Mouse (Mus musculus) midbrain, embryonic 12.5 days (tissue): ENCODE data around the gene Aamp. TPM values are rescaled to one million over a fixed set of nuclear protein-coding genes. Genes with fewer than 3 reads are reported as not detected.
A peak's percentile ranks its signal among the peaks of the same experiment; 100 is the strongest.
"Not testable (repeated sequence)": the region's sequence is repeated elsewhere in the genome, so short reads cannot be mapped to it uniquely, and the experiment has no call there.

ENCODE experiments used
- ATAC-seq: fragments of 200-750 bp; cut with Nextera tagmentation; 2 replicates; pipeline ENCODE4 v1.8.0; 2017; ENCODE audit warnings: low read depth, moderate TSS enrichment, moderate library complexity; ENCODE audit not compliant: low FRiP score
- H3K27ac ChIP-seq: fragments of 300-500 bp; sonication (generic); replicated peaks from 2 replicates; pipeline ENCODE4 v1.5.1; 2016; ENCODE audit warnings: mild to moderate bottlenecking
- H3K27me3 ChIP-seq: fragments of 300-500 bp; sonication (generic); 2 replicates; pipeline ENCODE4 v1.6.1; 2016; ENCODE audit warnings: mild to moderate bottlenecking
- H3K36me3 ChIP-seq: fragments of 300-500 bp; sonication (generic); 2 replicates; pipeline ENCODE4 v1.6.1; 2016
- H3K4me1 ChIP-seq: fragments of 300-500 bp; sonication (generic); 2 replicates; pipeline ENCODE4 v1.6.1; 2016
- H3K4me2 ChIP-seq: fragments of 300-500 bp; sonication (generic); replicated peaks from 2 replicates; pipeline ENCODE4 v1.6.1; 2016; ENCODE audit warnings: mild to moderate bottlenecking, moderate library complexity
- H3K4me3 ChIP-seq: fragments of 300-500 bp; sonication (generic); 2 replicates; pipeline ENCODE4 v1.5.1; 2016; ENCODE audit warnings: mild to moderate bottlenecking
- H3K9ac ChIP-seq: fragments of 300-500 bp; sonication (generic); replicated peaks from 2 replicates; pipeline ENCODE4 v1.6.1; 2016; ENCODE audit warnings: mild to moderate bottlenecking, moderate library complexity
- H3K9me3 ChIP-seq: fragments of 300-500 bp; sonication (generic); 2 replicates; pipeline ENCODE4 v1.6.1; 2016; ENCODE audit warnings: mild to moderate bottlenecking
- WGBS: fragments of 180-500 bp; shearing (Covaris S2); methylation state at CpG from one replicate; pipeline ENCODE4 v1.1.7; 2016; 5-methylcytosine and 5-hydroxymethylcytosine counted together
- polyA plus RNA-seq: library from polyadenylated mRNA; unstranded; fragments of >200 nt; fragmentation: Nextera tagmentation; extraction: Ambion mirVana; gene quantifications from 2 replicates; pipeline ENCODE4 v1.2.1, GENCODE M21; 2016

Gene Aamp
- 176 and 181 TPM in 2 replicates for polyA plus RNA-seq

DNA sequence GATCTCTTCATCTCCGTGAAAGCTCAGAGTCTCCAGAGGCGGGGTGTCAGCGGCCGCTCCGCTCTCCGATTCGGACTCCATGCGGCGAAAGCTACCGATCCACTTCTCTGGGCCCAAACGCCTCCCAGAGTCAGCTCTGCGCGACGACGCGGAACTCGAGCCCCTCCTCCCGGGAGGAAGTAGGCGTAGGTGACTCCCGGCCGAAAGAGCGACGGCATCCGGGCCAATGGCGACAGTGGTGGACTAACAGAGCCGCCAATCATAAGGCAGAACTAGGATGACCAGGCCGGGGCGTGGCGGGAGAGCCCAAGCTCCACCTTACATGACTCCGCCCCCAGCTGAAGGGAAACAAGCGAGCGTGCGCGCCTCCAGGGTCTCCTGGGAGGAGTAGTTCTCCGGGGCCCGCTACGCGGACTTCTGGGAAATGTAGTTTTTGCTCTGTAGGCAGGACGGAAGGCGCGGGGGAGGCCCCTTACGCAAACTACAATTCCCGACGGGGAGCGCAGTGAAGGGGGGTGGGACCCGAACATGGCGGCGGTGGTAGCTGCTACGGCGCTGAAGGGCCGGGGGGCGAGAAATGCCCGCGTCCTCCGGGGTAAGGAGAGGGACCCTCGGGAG lies at the start of gene Aamp, which contains the start of gene Pnkd:
Gene Aamp (minus strand): TSS at position 196 of the 618 bp plus-strand sequence.
Gene Pnkd (plus strand): TSS at position 388 of the 618 bp plus-strand sequence.
- Histone ChIP-seq H3K4me1 (peaks cover 23% of the 10 kb centered on the region), H3K9ac (peak within 1 kb of the TSS; percentile 75), H3K9me3 (no peaks in the 10 kb centered on the region), H3K4me2 (peak within 1 kb of the TSS; percentile 85), H3K36me3 (peaks cover 44% of the 10 kb centered on the region), H3K27me3 (no peaks in the 10 kb centered on the region), H3K4me3 (peak within 1 kb of the TSS; percentile 79), H3K27ac (peak within 1 kb of the TSS; percentile 52; the same call in 1 of the 2 replicates)
- under 1% methylated on average over 56 of the region's 56 CpGs for WGBS
- peak; percentile 97 for ATAC-seq

DNA sequence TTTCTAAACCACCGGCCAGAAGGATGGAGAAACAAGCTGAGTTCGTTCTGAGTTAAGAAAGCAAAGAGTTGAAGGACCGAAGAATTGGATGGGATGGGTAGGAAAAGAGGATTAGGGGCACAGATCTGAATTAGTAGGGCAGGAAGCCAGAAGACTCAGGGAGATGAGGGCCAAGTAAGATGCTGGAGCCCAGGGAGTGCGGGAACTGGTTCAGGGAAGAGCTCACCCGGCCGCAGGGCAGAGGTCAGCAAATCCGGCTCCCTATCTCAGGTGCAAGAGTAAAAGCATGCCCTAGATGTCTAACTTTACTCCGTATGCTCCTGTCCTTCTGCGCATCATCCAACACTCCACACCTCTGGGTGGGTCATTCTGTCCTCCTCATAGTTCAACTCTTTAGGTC lies 48.4 kb upstream of the Aamp start:
- H3K9me3 ChIP-seq: no peaks in the 10 kb centered on the region
- no peaks in the 10 kb centered on the region for H3K36me3 ChIP-seq
- H3K27ac ChIP-seq: peak overlapping the region; percentile 75
- H3K9ac ChIP-seq: peak overlapping the region; percentile 63
- peak overlapping the region; percentile 51 for H3K4me3 ChIP-seq
- no peaks in the 10 kb centered on the region for H3K27me3 ChIP-seq
- under 1% methylated on average over 9 of the region's 9 CpGs for WGBS
- peak overlapping the region; percentile 75 for H3K4me2 ChIP-seq
- peaks cover 15% of the 10 kb centered on the region for H3K4me1 ChIP-seq
- ATAC-seq: 0 out of 2 replicates have a peak, but pooled peaks have one; percentile 6

DNA sequence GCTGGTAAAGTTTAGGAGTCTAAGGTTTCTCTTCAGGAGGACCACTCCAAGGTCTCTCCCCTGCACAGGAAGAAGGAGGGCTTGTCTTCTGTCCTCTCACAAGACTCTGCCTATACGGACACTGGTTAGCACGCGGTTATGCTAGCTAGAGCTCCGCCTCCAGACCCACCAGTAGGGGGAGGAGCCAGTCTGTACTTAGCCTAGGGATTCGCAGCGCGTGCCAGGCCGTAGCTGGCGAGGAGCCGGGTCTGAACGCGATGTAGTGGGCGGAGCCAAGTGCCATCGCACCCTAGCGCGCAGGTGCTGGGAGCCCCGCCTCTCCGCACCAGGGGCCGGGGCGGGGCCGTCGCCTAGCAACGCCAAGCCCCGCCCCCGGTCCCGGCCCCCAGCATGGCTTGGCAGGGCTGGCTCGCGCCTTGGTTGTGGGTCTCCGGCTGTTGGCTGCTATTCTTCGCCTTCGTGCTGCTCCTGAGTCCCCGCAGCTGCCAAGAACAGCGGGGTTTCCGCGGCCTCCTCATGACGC lies 47.8 kb upstream of the Aamp start:
- WGBS: under 1% methylated on average over 36 of the region's 36 CpGs
- Histone ChIP-seq H3K4me2 (peak overlapping the region; percentile 75), H3K9me3 (no peaks in the 10 kb centered on the region), H3K27ac (peak overlapping the region; percentile 75), H3K9ac (peak overlapping the region; percentile 63), H3K4me1 (peaks cover 15% of the 10 kb centered on the region), H3K36me3 (no peaks in the 10 kb centered on the region), H3K27me3 (no peaks in the 10 kb centered on the region), H3K4me3 (peak overlapping the region; percentile 51)
- peak; percentile 98 for ATAC-seq

DNA sequence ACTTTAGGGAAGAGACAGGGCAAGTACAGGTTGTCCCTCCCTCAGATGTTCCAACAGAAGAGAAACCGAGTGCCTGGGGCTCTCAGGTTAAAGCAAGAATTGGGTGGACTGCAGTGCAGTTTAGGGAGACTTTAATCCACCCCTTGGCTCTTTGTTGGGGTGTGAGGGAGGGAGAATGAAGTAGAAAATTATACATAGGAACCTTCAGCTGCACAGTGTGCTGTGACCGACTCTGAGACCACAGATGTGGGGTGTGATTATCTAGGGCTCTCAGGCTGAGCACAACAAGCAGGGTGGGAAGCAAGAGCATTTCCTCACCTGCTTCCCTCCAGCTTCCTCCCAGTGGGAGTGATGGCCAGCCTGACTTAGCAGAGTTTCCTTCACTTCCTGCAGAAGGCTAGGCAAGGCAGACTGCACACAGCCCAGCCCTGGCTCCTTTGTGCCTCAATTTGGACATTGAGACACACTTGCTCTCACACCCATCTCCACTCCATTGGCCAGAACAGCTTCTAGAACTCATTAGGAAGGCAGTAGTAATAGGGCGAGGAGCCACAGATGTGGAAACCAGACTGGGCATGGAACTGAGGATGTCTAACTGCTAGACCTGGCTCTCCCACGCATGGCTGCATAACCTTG lies 46.6 kb upstream of the Aamp start:
- Histone ChIP-seq H3K36me3 (0 out of 2 replicates have a peak, but pooled peaks cover 3% of the 10 kb centered on the region), H3K4me1 (peaks cover 15% of the 10 kb centered on the region), H3K4me3 (no peak overlapping the region), H3K27ac (no peak overlapping the region; the same call in 1 of the 2 replicates), H3K9ac (no peak overlapping the region), H3K4me2 (no peak overlapping the region), H3K27me3 (no peaks in the 10 kb centered on the region), H3K9me3 (no peaks in the 10 kb centered on the region)
- 84% methylated on average over 4 of the region's 4 CpGs for WGBS
- ATAC-seq: no peak

DNA sequence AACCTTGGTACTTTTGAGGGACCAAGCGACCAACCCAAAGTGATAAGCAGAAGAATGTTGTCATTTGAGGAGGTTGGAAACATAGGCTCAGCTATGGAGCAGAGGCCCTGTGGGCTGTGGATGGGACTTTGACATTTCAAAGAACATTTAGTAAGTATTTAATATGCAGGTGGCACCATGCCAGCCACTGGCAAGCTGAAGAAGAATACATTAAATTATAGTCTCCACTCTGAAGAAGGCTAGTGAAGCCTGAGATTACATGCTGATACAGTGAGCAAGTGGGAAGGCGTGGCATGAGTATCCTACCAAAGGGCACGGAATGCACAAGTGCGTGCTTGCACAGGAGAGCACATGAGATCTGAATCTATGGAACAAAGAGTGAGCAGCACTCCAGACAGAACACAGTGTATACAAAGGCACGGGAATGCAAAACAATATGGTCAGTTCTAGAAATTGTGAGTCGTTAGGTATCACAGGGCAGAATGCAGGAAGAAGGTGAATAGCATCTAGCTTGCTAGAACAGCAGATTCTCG lies 45.4 kb upstream of the Aamp start:
- H3K36me3 ChIP-seq: 0 out of 2 replicates have a peak, but pooled peaks cover 3% of the 10 kb centered on the region
- H3K4me1 ChIP-seq: peaks cover 12% of the 10 kb centered on the region
- no peak overlapping the region for H3K27ac ChIP-seq
- WGBS: 86% methylated on average over 7 of the region's 7 CpGs
- no peak overlapping the region for H3K4me3 ChIP-seq
- no peak overlapping the region for H3K4me2 ChIP-seq
- H3K27me3 ChIP-seq: no peaks in the 10 kb centered on the region
- no peaks in the 10 kb centered on the region for H3K9me3 ChIP-seq
- H3K9ac ChIP-seq: no peak overlapping the region
- ATAC-seq: no peak

DNA sequence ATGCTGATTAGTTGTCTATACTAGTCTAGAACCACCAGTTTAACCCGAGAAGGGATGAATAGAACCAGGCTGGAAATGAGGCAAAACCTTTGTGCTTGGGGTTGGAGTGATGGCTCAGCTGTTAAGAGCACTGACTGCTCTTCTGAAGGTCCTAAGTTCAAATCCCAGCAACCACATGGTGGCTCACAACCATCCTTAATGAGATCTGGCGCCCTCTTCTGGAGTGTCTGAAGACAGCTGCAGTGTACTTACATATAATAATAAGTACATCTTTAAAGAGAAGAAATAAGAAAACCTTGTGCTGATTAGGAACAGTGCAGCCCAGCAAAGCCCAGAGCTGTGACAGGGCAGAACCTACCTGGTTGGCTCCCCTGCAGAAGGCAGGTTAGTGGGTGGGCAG lies 42.4 kb upstream of the Aamp start:
- not testable (repeated sequence) for H3K9ac ChIP-seq, ATAC-seq, H3K27me3 ChIP-seq, H3K36me3 ChIP-seq, H3K4me2 ChIP-seq, H3K4me1 ChIP-seq, H3K27ac ChIP-seq, H3K9me3 ChIP-seq, H3K4me3 ChIP-seq
- WGBS: 75% methylated on average over 2 of the region's 2 CpGs

DNA sequence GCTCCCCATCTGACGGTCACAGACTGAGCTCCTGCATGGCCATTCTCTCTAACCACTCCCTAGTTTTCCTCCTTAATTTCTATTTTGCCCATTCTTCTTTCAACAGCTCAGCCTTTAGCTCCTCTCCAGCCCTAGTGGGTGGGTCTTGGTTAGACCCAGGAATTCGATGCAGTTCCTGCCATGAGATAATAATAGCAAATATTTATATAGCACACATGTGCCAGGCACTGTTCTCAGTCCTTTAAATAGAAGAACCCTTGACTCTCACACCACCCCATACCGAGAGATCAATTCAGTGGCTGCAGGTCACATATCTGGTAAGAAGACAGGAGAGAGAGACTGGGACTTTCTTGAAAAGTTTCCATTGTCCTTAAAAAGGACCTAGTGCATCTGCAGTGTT lies 36.9 kb upstream of the Aamp start:
- Histone ChIP-seq H3K9ac (no peak overlapping the region), H3K4me1 (peaks cover 3% of the 10 kb centered on the region; the same call in 1 of the 2 replicates), H3K9me3 (no peaks in the 10 kb centered on the region), H3K4me2 (no peak overlapping the region), H3K36me3 (0 out of 2 replicates have a peak, but pooled peaks cover under 1% of the 10 kb centered on the region), H3K27ac (no peak overlapping the region), H3K4me3 (no peak overlapping the region), H3K27me3 (no peaks in the 10 kb centered on the region)
- ATAC-seq: no peak
- 88% methylated on average over 3 of the region's 3 CpGs for WGBS

DNA sequence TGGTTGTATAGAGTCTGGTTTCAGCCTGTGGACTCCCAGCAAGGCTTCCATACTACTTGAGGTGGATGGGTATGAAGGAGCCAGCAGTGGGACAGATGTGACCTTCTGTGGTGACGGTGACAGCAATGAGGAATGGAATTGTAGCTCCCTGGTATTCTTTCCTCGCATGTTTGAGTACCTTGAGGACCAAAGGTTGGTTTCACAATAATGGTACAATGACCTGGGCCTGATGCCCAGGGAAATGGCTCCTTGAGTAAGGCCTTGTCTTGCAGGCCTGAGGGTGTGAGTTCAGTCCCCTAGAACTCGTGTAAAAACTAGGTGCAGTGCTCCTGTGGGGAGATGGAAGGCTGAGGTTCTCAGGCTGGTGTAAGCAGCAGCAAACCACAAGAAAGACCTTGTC lies 34.2 kb upstream of the Aamp start:
- Histone ChIP-seq H3K27ac (no peak overlapping the region), H3K27me3 (no peaks in the 10 kb centered on the region), H3K4me2 (no peak overlapping the region), H3K36me3 (no peaks in the 10 kb centered on the region), H3K9me3 (no peaks in the 10 kb centered on the region), H3K4me3 (no peak overlapping the region), H3K4me1 (peaks cover 3% of the 10 kb centered on the region; the same call in 1 of the 2 replicates), H3K9ac (no peak overlapping the region)
- ATAC-seq: no peak
- 89% methylated on average over 3 of the region's 3 CpGs for WGBS

DNA sequence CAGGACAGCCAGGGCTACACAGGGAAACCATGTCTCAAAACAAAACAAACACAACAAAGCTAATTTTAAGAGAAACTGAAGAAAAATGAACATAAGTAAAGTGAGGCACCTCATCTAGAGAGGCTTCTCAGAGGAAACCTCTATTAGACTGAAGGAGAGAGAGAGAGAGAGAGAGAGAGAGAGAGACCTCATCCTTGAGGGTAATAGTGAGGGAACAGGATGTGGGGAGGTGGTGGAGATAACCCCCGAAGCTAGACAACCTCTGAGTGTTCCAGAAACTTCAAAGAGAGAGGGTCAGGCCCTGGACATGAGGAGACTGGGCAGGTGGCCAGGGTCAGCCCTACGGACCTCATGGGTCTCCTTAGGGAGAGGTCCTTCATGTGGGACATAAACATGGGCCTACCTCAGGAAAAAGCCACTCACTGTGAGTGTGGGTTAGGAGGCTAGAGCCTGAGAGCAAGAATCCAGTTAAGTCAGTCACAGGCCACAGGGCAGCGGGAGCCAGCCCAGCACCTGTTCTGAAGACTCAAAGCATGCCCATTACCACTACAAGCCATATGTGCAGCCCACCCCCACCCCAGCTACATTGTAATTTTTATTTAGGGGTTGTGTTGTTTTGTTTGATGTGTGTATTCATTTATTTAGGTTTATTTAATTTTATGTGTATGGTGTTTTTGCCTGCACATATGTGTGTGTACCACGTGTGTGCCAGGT lies 31.7 kb upstream of the Aamp start:
- WGBS: 80% methylated on average over 4 of the region's 4 CpGs
- no peak for ATAC-seq

DNA sequence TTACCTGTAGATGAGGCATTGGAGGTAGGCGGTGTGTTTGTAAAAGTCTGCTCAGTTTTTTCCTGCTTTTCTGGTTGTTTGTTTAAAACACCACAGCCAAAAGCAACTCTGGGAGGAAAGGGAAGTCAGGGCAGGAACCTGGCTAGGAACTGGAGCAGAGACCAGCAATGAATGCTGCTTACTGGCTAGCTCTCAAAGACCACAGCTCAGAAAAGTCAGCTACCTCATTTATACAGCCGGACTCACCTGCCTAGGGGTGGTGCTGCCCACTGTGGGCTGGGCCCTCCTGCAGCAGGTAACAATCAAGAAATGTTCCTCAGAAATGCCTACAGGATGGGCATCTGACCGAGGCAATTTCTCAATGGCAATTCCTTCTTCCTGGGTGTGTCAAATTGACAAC lies 30.3 kb upstream of the Aamp start:
- Histone ChIP-seq H3K9ac (no peak overlapping the region), H3K27me3 (no peaks in the 10 kb centered on the region), H3K4me1 (peaks cover 3% of the 10 kb centered on the region; the same call in 1 of the 2 replicates), H3K36me3 (no peaks in the 10 kb centered on the region), H3K4me3 (no peak overlapping the region), H3K27ac (no peak overlapping the region), H3K4me2 (no peak overlapping the region), H3K9me3 (no peaks in the 10 kb centered on the region)
- WGBS: 91% methylated on average over 3 of the region's 3 CpGs
- no peak for ATAC-seq

More for the DNA sequence above, 31.7 kb upstream of the Aamp start:
- Histone ChIP-seq H3K9me3 (no peaks in the 10 kb centered on the region), H3K4me1 (peaks cover 3% of the 10 kb centered on the region; the same call in 1 of the 2 replicates), H3K36me3 (no peaks in the 10 kb centered on the region), H3K27ac (no peak overlapping the region), H3K4me2 (no peak overlapping the region), H3K9ac (no peak overlapping the region), H3K27me3 (no peaks in the 10 kb centered on the region), H3K4me3 (no peak overlapping the region)

DNA sequence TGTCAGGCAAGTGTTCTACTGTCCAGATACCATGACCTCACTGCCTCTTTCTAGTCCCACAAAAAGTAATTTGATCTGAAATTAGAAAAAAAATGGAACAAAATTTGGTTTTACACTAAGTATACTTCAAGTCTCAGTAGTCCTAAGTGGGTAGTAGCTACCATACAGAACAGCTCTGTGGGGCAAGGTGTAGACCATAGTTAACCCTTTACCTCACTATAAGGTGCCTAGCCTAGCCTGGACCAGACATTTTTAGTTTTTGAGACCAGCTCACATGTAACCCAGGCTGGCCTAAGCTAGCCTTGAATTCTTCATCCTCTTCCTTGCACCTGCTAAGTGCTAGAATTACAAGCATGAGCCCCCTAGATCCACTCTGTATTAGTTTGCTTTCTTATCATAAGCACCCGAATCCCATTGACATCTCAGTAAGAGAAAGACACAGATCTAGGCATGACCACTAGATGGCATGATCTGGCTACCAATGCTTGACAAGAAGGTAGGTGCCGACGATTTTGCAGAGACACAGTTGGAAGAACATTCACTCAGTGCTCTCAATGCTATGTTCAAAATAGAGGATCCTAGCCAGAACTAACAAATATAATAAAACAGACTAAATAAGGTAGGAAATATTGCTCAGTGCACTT lies 28.6 kb upstream of the Aamp start:
- no peak overlapping the region for H3K4me3 ChIP-seq
- 4% methylated on average over 3 of the region's 3 CpGs for WGBS
- H3K36me3 ChIP-seq: no peaks in the 10 kb centered on the region
- H3K4me1 ChIP-seq: peaks cover 3% of the 10 kb centered on the region; the same call in 1 of the 2 replicates
- no peak overlapping the region for H3K4me2 ChIP-seq
- no peak for ATAC-seq
- H3K9ac ChIP-seq: no peak overlapping the region
- H3K9me3 ChIP-seq: no peaks in the 10 kb centered on the region
- no peak overlapping the region for H3K27ac ChIP-seq
- H3K27me3 ChIP-seq: no peaks in the 10 kb centered on the region
